Mouse (Mus musculus) CH12.LX (cell line): ENCODE results near the gene Abcf2. TPM values are rescaled to one million over a fixed set of nuclear protein-coding genes. Genes with fewer than 3 reads are reported as not detected.

Experiments used
- DNase-seq: peaks from one replicate; pipeline ENCODE4 v3.0.0-alpha.2; 2013; ENCODE audit errors: extremely low read depth
- H3K27ac ChIP-seq: 2 replicates; pipeline ENCODE4 v1.5.1; 2012; ENCODE audit warnings: low read depth, mild to moderate bottlenecking, control low read depth, moderate library complexity; ENCODE audit not compliant: insufficient read depth
- H3K27me3 ChIP-seq: replicated peaks from 2 replicates; pipeline ENCODE3; 2012; ENCODE audit warnings: inconsistent platforms
- H3K36me3 ChIP-seq, 2 experiments: replicated peaks in 1 of 2; 2 replicates each; pipeline versions ENCODE3 to v1.6.1; 2012; ENCODE audit warnings: inconsistent platforms in 1 of 2, low read length in 1 of 2, mild to moderate bottlenecking in 1 of 2, mixed read lengths in 1 of 2, moderate library complexity in 1 of 2; ENCODE audit not compliant: control insufficient read depth in 1 of 2, insufficient read depth in 1 of 2
- H3K4me1 ChIP-seq, 2 experiments: 2 replicates each; pipeline ENCODE4 v1.6.1; 2012; ENCODE audit warnings: inconsistent platforms in 1 of 2, moderate library complexity in 1 of 2; ENCODE audit not compliant: insufficient read depth in 2 of 2, control insufficient read depth in 1 of 2
- H3K4me2 ChIP-seq: 2 replicates; pipeline ENCODE4 v1.6.1; 2012; ENCODE audit warnings: low read depth, mild to moderate bottlenecking, control low read depth; ENCODE audit not compliant: poor library complexity, insufficient read depth, severe bottlenecking
- H3K4me3 ChIP-seq, 3 experiments: fragments of 150-350 bp in 1 of 3; sonication (generic) in 1 of 3; replicated peaks in 1 of 3; 2 replicates each; pipeline versions ENCODE3 to v1.5.1; 2011 to 2012; ENCODE audit warnings: low read depth in 2 of 3, low read length in 2 of 3, mild to moderate bottlenecking in 2 of 3, moderate library complexity in 2 of 3, control low read depth in 1 of 3, improper control_type of control experiment in 1 of 3, inconsistent platforms in 1 of 3, mixed read lengths in 1 of 3; ENCODE audit not compliant: poor library complexity in 1 of 3
- H3K79me2 ChIP-seq: replicated peaks from 2 replicates; pipeline ENCODE4 v1.6.1; 2012; ENCODE audit warnings: mild to moderate bottlenecking, moderate library complexity; ENCODE audit not compliant: control insufficient read depth, poor library complexity, insufficient read depth, severe bottlenecking; ENCODE audit errors: extremely low read depth
- H3K9ac ChIP-seq: 2 replicates; pipeline ENCODE4 v1.6.1; 2012; ENCODE audit warnings: low read depth, mild to moderate bottlenecking, control low read depth, moderate library complexity; ENCODE audit not compliant: insufficient read depth
- H3K9me3 ChIP-seq: replicated peaks from 2 replicates; pipeline ENCODE3; 2012; ENCODE audit warnings: low read length, inconsistent platforms, mixed read lengths
- BHLHE40 ChIP-seq: IDR thresholded peaks from 2 replicates; pipeline ENCODE4 v1.6.1; 2011; ENCODE audit warnings: mild to moderate bottlenecking, low read depth, low read length, improper control_type of control experiment
- CHD2 ChIP-seq: IDR thresholded peaks from 2 replicates; pipeline ENCODE4 v1.6.1; 2011; ENCODE audit warnings: low read length, improper control_type of control experiment
- CTCF ChIP-seq, 2 experiments: IDR thresholded peaks in 1 of 2; conservative IDR thresholded peaks in 1 of 2; 2 replicates each; pipeline ENCODE4 v1.5.1; 2011 to 2012; ENCODE audit warnings: low read depth in 2 of 2, low read length in 2 of 2, improper control_type of control experiment in 1 of 2, inconsistent platforms in 1 of 2, mild to moderate bottlenecking in 1 of 2, moderate library complexity in 1 of 2
- ELF1 ChIP-seq: IDR thresholded peaks from 2 replicates; pipeline ENCODE4 v1.6.1; 2014; ENCODE audit warnings: low read depth, mild to moderate bottlenecking, inconsistent platforms, low read length, improper control_type of control experiment
- EP300 ChIP-seq: IDR thresholded peaks from 2 replicates; pipeline ENCODE4 v1.6.1; 2011; ENCODE audit warnings: low read length, improper control_type of control experiment
- GABPA ChIP-seq: IDR thresholded peaks from 2 replicates; pipeline ENCODE4 v1.6.1; 2012; ENCODE audit warnings: low read depth, low read length, improper control_type of control experiment, inconsistent platforms; ENCODE audit not compliant: insufficient replicate concordance
- HCFC1 ChIP-seq: IDR thresholded peaks from 2 replicates; pipeline ENCODE4 v1.6.1; 2012; ENCODE audit warnings: low read depth, mild to moderate bottlenecking, inconsistent platforms, low read length, improper control_type of control experiment
- IRF4 ChIP-seq: IDR thresholded peaks from 2 replicates; pipeline ENCODE4 v1.6.1; 2014; ENCODE audit warnings: low read depth, mild to moderate bottlenecking, inconsistent platforms, low read length, improper control_type of control experiment
- JUN ChIP-seq: IDR thresholded peaks from 2 replicates; pipeline ENCODE4 v1.6.1; 2011; ENCODE audit warnings: low read depth, mild to moderate bottlenecking, low read length, improper control_type of control experiment, moderate library complexity; ENCODE audit not compliant: insufficient read depth
- KAT2A ChIP-seq: IDR thresholded peaks from 2 replicates; pipeline ENCODE4 v1.6.1; 2012; ENCODE audit warnings: low read length, improper control_type of control experiment, inconsistent platforms; ENCODE audit not compliant: insufficient replicate concordance
- MAFK ChIP-seq: IDR thresholded peaks from 2 replicates; pipeline ENCODE4 v1.6.1; 2011; ENCODE audit warnings: low read length, improper control_type of control experiment; ENCODE audit not compliant: insufficient replicate concordance
- MAX ChIP-seq: IDR thresholded peaks from 2 replicates; pipeline ENCODE4 v1.6.1; 2011; ENCODE audit warnings: low read length, improper control_type of control experiment
- MAZ ChIP-seq: IDR thresholded peaks from 2 replicates; pipeline ENCODE4 v1.6.1; 2012; ENCODE audit warnings: low read depth, mild to moderate bottlenecking, inconsistent platforms, low read length, improper control_type of control experiment, moderate library complexity
- MEF2A ChIP-seq: IDR thresholded peaks from 2 replicates; pipeline ENCODE4 v1.6.1; 2014; ENCODE audit warnings: low read depth, mild to moderate bottlenecking, inconsistent platforms, low read length, improper control_type of control experiment, borderline replicate concordance
- MXI1 ChIP-seq: IDR thresholded peaks from 2 replicates; pipeline ENCODE4 v1.6.1; 2011; ENCODE audit warnings: mild to moderate bottlenecking, low read depth, low read length, improper control_type of control experiment
- NRF1 ChIP-seq: IDR thresholded peaks from 2 replicates; pipeline ENCODE4 v1.6.1; 2014; ENCODE audit warnings: low read depth, mild to moderate bottlenecking, inconsistent platforms, low read length, improper control_type of control experiment, moderate library complexity
- PAX5 ChIP-seq: IDR thresholded peaks from 2 replicates; pipeline ENCODE4 v1.6.1; 2012; ENCODE audit warnings: low read length, inconsistent platforms, mixed read lengths
- POLR2A ChIP-seq: IDR thresholded peaks from 2 replicates; pipeline ENCODE4 v1.6.1; 2011; ENCODE audit warnings: low read depth, mild to moderate bottlenecking, improper control_type of control experiment, low read length
- POLR2AphosphoS2 ChIP-seq: IDR thresholded peaks from 2 replicates; pipeline ENCODE4 v1.6.1; 2011; ENCODE audit warnings: low read depth, low read length, improper control_type of control experiment
- SIN3A ChIP-seq: IDR thresholded peaks from 2 replicates; pipeline ENCODE4 v1.6.1; 2012; ENCODE audit warnings: low read length, improper control_type of control experiment, inconsistent platforms
- SMC3 ChIP-seq: IDR thresholded peaks from 2 replicates; pipeline ENCODE4 v1.6.1; 2011; ENCODE audit warnings: low read depth, low read length, improper control_type of control experiment
- TBP ChIP-seq: conservative IDR thresholded peaks from 2 replicates; pipeline ENCODE4 v1.6.1; 2011; ENCODE audit warnings: low read depth, low read length, improper control_type of control experiment
- TCF12 ChIP-seq: IDR thresholded peaks from 2 replicates; pipeline ENCODE4 v1.6.1; 2014; ENCODE audit warnings: low read depth, mild to moderate bottlenecking, inconsistent platforms, low read length, improper control_type of control experiment
- UBTF ChIP-seq: IDR thresholded peaks from 2 replicates; pipeline ENCODE4 v1.6.1; 2012; ENCODE audit warnings: low read depth, mild to moderate bottlenecking, inconsistent platforms, low read length, improper control_type of control experiment, moderate library complexity
- USF2 ChIP-seq: conservative IDR thresholded peaks from 2 replicates; pipeline ENCODE4 v1.6.1; 2011; ENCODE audit warnings: low read depth, low read length, improper control_type of control experiment
- ZC3H11A ChIP-seq: IDR thresholded peaks from 2 replicates; pipeline ENCODE4 v1.6.1; 2012; ENCODE audit warnings: low read depth, mild to moderate bottlenecking, inconsistent platforms, low read length, improper control_type of control experiment
- ZNF384 ChIP-seq: IDR thresholded peaks from 2 replicates; pipeline ENCODE4 v1.6.1; 2012; ENCODE audit warnings: low read depth, low read length, improper control_type of control experiment, inconsistent platforms
- dilution Hi-C: fragments of 300-500 bp; cut with MboI; formaldehyde crosslinking; loops from 2 replicates; pipeline ENCODE4 v1.14.3; 2020; ENCODE audit warnings: low sequenced_read_pairs; ENCODE audit not compliant: extremely low pct_unique_long_range_greater_than_20kb, extremely low pct_ligation_motif_present
- in situ Hi-C: fragments of 300-500 bp; cut with MboI; formaldehyde crosslinking; loops from 3 replicates; pipeline ENCODE4 v1.14.3; 2019; ENCODE audit warnings: low sequenced_read_pairs, low pct_ligation_motif_present, low pct_unique_long_range_greater_than_20kb, mixed read lengths
- polyA plus RNA-seq: library from polyadenylated mRNA; unstranded; fragments of >175 nt; gene quantifications from 2 replicates; pipeline ENCODE4 v1.2.1, GENCODE M21; 2012; ENCODE audit warnings: low read depth; ENCODE audit not compliant: insufficient read length
- total RNA-seq, 2 experiments: library from RNA; depleted of rRNA; stranded (reverse); fragments of 300-350 nt in 1 of 2; fragments of >200 nt in 1 of 2; gene quantifications; 2 replicates each; pipeline ENCODE4 v1.2.3; 2012 to 2014

The Abcf2 gene
- total and polyA plus RNA-seq, 3 experiments = 118 to 162 (median 162) TPM

- peaks cover 57% of the 10 kb centered on the region for H3K27me3 ChIP-seq
Measured at GRCm38 (mm10) chr5:24599137-24599536, 21.9 kb upstream of the Abcf2 start.

GRCm38 (mm10) chr5:24598570-24599006, 21.3 kb upstream of the Abcf2 start:
- Histone ChIP-seq H3K4me1 (peaks cover 7 to 20% of the 10 kb centered on the region in 2 experiments; a peak in 3 of 4 replicates), H3K9me3 (peaks cover 3% of the 10 kb centered on the region), H3K9ac (no peak overlapping the region), H3K79me2 (no peaks in the 10 kb centered on the region), H3K36me3 (peaks cover 15 to 30% of the 10 kb centered on the region in 2 experiments), H3K4me3 (peak overlapping the region in 2 of 3 experiments; percentile 30 to 51), H3K27ac (no peak overlapping the region), H3K27me3 (peaks cover 52% of the 10 kb centered on the region), H3K4me2 (peak overlapping the region; percentile 91)
- in situ Hi-C loops (no loop called here), dilution Hi-C loops (no loop called here)
- peak; percentile 27 for DNase-seq
- TF ChIP-seq HCFC1 (no peak), GABPA (no peak), CHD2 (no peak), USF2 (no peak), TCF12 (no peak), UBTF (no peak), CTCF (conservative IDR thresholded peaks at IDR 0.05 in 1 of 2, IDR thresholded peaks at IDR 0.05 in 1 of 2; ENCODE audit: low read depth in 2 of 2, low read length in 2 of 2) (peak in 1 of 2 experiments; percentile 69; a peak in 2 of 4 replicates), NRF1 (no peak), POLR2AphosphoS2 (no peak), TBP (no peak), MAFK (no peak), ZNF384 (no peak), MXI1 (no peak), POLR2A (no peak), SIN3A (no peak), MEF2A (no peak), KAT2A (no peak), BHLHE40 (peak; percentile 20; the same call in 1 of the 2 replicates), EP300 (no peak), IRF4 (0 out of 2 replicates have a peak, but pooled peaks have one; percentile 26), SMC3 (peak; percentile 34), ELF1 (0 out of 2 replicates have a peak, but pooled peaks have one; percentile 23), MAX (no peak)

More at GRCm38 (mm10) chr5:24599137-24599536, 21.9 kb upstream of the Abcf2 start:
- no peaks in the 10 kb centered on the region for H3K79me2 ChIP-seq
- dilution Hi-C loops (no loop called here), in situ Hi-C loops (no loop called here)
- no peak overlapping the region for H3K27ac ChIP-seq
- TF ChIP-seq NRF1 (no peak), CTCF (conservative IDR thresholded peaks at IDR 0.05 in 1 of 2, IDR thresholded peaks at IDR 0.05 in 1 of 2; ENCODE audit: low read depth in 2 of 2, low read length in 2 of 2) (no peak), KAT2A (no peak), MEF2A (no peak), PAX5 (no peak), JUN (no peak), TCF12 (no peak), EP300 (no peak), ZC3H11A (no peak), MAZ (no peak)
- TF ChIP-seq, all 38 proteins: peak for 0
- no peak for DNase-seq
- H3K4me1 ChIP-seq = peaks cover 7 to 20% of the 10 kb centered on the region in 2 experiments; a peak in 3 of 4 replicates
- no peak overlapping the region for H3K4me3 ChIP-seq
- peaks cover 10 to 24% of the 10 kb centered on the region in 2 experiments for H3K36me3 ChIP-seq
- no peak overlapping the region for H3K4me2 ChIP-seq
- peaks cover 3% of the 10 kb centered on the region for H3K9me3 ChIP-seq
- H3K9ac ChIP-seq = no peak overlapping the region
